Mouse (Mus musculus): ENCODE data around the gene Ifnar1.

The Ifnar1 gene

GRCm38 (mm10) chr16:91459841-91460370 lies 25.1 kb upstream of the Ifnar1 start:
- DNase-seq (ENCODE audit: low read depth in 2 of 2, low spot score in 2 of 2) = peak in 1 of 2 experiments; percentile 45

DNA sequence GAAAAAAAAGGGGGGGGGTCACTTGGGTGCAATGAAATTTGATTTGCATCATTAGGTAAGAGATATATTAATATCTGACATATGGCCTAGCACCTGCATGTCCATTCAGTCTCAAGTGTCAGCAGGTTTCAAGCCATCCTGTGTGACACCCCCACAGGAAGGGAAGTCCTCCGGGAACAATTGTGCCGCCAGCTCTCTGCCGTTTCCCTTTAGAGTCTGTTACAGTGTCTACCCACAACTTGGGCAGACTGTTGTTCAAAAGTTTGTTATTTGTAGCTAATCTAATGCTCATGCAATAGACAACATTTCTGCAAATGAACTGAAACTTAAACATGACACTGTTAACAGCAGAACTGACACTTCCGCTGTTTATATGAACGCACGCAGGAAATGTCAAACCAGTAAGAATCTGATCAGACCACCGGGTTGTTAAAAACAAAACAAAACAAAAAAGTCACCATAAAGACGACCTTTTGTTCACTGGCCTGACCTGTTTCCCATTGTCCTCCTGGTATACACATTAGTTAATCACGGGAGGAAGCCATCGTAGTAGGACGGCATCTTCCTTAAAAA lies 23.9 kb upstream of the Ifnar1 start:
- no peak for DNase-seq (ENCODE audit: low read depth in 2 of 2, low spot score in 2 of 2)

DNA sequence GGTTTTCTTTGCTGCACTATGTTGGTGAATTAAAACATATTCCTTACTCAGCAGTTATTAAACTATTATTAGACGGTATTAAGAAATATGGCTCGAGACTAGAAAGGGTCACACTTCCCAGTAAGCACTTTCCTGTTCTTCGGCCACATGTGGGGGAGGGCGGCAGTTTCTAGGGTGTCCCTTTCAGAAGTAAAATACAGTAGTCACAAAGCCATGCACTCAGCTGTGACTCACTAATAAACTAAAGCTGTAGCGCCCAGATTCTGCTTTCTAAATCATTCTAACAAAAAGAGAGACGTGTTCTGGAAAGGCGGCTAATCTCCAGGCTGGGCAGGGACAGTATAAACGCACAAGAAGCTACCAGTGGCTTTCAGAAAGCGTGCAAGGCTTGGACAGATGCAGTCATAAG lies 23.3 kb upstream of the Ifnar1 start:
- DNase-seq (ENCODE audit: low read depth in 2 of 2, low spot score in 2 of 2) = no peak

DNA sequence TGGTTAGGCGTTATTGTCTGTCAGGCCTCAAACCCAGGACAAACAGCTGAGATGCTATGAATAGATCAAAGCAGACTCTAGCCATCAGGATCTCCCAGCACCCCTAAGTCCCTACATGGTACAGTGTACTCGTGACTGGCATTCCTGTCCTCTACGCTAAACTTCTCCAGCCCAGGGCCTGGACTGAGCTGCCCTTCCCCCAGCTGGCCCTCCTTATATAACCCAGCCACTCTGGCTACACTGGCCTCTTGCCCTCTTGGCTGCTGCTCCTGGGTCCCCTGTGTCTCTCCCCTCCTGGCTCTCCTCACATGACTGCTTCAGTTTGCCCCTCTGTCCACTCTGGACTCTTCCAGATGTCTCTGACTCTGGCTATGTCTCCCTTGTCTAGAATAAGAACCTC lies 22.4 kb upstream of the Ifnar1 start:
- DNase-seq (ENCODE audit: low read depth in 2 of 2, low spot score in 2 of 2) = no peak

GRCm38 (mm10) chr16:91463400-91463799 lies 21.6 kb upstream of the Ifnar1 start:
- no peak for DNase-seq (ENCODE audit: low read depth in 2 of 2, low spot score in 2 of 2)

DNA sequence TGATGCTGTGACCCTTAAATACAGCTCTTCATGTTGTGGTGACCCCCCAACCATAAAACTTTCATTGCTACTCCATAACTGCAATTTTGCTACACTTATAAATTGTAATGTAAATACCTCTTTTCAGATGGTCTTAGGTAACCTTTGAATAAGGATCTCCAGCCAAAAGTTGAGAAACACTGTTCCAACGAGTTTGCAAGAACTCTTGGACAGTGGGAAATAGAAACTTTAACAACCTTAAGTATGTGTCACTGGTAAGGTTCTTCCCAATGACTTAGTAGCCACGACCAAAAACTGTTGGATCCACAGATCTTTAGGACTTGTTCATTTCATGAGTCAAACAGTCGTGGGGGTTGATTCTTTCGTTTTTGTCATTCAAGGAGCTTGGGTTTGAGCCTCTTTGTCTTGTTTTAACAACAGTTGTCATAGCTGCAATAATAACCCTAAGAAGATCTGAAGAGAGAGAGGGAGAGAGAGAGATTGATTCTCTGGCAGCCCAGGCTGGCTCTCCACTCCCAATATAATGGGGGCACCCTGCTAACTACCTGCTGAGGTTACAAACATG lies 21.1 kb upstream of the Ifnar1 start:
- no peak for DNase-seq (ENCODE audit: low read depth in 2 of 2, low spot score in 2 of 2)

- peak; percentile 83 to 86 for DNase-seq (ENCODE audit: low read depth in 2 of 2, low spot score in 2 of 2)
Observed at GRCm38 (mm10) chr16:91464594-91465504, 20.2 kb upstream of the Ifnar1 start.

DNA sequence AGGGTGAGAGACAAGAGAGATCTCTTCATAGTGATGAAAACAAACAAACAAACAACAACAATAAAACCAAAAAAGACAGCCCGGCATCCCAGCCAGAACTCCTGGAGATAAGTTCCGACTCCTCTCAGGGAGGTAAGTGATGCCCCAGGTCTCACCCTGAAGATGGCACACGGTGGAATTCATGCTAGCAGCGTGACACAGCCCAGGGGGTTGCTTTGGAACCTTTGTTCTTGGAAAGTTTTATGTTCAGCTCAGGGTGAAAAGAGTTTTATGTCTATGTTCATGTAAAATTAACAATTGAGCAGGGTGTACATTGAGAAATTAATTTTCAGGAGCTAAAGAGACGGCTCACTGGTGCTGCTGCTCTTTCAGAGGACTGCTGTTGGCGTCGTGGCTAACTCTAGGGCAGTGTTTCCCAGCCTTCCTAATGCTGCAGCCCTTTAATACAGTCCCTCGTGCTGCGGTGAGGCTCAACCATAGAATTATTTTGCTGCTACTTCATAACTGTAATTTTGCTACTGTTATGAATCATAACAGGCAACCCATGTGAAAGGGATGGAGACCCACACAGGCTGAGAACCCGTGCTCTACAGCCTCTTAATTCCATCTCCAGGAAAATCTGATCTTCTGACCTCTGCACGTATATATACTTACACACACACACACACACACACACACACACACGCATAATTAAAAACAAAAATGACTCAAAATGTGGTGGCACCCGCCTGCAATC lies 19.4 kb upstream of the Ifnar1 start:
- DNase-seq (ENCODE audit: low read depth in 2 of 2, low spot score in 2 of 2) = no peak

- DNase-seq (ENCODE audit: low read depth in 2 of 2, low spot score in 2 of 2) = no peak
Observed at GRCm38 (mm10) chr16:91466566-91466965, 18.5 kb upstream of the Ifnar1 start.

DNA sequence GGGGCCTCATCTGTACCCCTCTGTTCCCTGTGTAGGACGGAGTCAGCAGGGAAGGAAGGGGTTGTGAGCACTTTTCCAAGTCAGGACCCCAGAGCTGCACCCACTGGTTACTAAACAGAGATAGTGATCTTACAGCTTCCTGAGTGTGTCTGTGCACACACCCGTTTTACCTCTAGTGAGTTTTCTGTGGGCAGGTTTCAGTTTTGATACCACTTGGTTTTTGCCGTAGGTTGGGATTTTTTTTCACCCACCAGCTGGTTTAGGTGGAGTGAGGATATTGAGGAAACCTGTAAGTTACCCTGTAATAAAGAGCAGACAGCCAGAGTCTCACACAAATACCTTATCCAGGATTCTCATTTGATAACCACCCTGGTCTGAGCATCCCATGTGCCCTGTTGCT lies 14.6 kb upstream of the Ifnar1 start:
- no peak for DNase-seq (ENCODE audit: low read depth in 2 of 2, low spot score in 2 of 2)

GRCm38 (mm10) chr16:91471481-91471880 lies 13.6 kb upstream of the Ifnar1 start:
- DNase-seq (ENCODE audit: low read depth in 2 of 2, low spot score in 2 of 2) = no peak

DNA sequence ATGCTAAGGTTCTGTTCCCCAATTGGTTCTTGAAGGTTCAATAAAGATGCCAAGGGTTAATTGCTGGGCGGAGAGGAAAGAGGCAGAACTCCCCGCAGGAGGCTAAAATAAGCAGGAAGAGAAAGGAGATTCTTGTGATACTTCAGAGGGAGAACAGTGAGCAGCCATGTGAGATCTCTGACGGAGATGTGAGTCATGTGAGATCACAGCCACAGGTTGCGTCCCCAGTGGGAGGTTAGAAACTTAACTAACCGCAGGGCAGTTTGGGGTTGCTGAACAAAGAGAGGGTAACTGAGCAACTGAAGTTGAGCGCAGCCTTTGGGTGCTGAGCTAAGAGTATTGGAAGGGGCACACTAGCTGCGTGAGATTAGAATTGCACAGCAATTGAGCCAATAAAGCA lies 9.3 kb upstream of the Ifnar1 start:
- peak; percentile 62 to 63 for DNase-seq (ENCODE audit: low read depth in 2 of 2, low spot score in 2 of 2)

GRCm38 (mm10) chr16:91478067-91478466 lies 7.0 kb upstream of the Ifnar1 start:
- no peak for DNase-seq (ENCODE audit: low read depth in 2 of 2, low spot score in 2 of 2)

DNA sequence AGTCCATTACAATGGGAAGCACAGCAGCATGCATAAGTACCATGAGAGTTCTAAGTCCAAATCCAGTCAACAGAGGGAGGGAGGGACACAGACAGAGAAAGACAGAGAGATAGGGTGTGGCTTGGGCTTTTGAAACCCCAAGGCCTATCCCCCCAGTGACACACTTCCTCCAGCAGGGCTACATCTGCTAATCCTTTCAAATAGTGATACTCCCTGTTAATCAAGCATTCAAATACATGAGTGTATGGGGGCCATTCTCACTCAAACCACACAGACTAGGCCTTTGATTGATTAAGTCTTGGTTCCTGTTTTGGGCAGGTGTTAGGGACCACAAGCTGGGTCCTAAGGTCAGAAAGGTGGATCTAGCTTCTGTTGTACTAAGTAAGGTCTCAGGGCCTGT lies 4.5 kb upstream of the Ifnar1 start:
- no peak for DNase-seq (ENCODE audit: low read depth in 2 of 2, low spot score in 2 of 2)

DNA sequence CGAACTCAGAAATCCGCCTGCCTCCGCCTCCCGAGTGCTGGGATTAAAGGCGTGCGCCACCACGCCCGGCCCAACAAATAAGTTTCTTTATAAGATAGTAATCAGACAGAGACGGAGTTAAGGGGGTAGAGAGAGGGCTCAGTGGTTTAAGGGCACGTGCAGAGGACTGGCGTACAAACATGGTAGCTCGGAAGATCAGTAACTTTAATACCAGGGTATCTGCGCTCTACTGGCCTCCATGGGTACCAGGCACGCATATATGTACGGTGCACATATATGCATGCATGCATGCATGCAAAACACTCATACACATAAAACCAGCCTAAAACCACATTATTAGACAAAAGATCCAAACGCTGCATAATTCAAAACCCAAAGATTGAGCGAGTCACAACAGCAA lies 651 bp upstream of the Ifnar1 start:
- DNase-seq (ENCODE audit: low read depth in 2 of 2, low spot score in 2 of 2) = no peak

DNA sequence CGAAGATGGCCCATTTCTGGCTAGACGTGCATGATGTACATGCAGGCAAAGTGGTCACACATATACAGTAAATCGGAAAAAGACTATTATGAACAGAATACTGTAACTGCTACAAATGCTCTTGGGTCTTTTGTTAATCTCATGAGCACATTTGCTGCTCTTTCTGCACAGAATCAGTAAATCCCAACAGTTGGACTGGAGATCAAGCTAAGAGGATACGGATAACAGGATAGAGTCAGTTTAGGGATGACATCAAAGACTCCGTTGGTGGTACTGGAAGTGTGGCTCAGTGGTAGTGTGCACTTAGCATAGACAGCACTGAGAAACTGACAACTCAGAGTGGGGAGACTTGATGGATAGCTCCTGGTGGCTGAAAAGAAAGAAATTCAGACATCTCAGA lies 803 bp downstream of the Ifnar1 start:
- DNase-seq (ENCODE audit: low read depth in 2 of 2, low spot score in 2 of 2) = no peak

DNA sequence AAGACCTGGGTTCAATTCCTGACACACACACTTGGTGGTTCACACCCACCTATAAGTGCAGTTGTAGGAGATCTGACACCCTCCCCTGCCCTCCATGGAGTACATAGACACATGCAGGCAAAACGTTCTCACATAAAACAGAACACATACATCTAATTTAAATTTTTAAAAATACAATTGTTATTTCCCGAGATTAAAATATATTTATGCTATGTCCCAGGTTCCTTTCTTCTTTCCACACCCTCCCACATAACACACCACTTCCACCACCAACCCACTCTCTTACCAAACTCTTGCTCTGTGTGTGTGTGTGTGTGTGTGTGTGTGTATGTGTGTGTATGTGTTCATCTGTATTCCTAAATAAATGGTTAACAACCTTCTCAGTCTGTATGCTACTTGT lies 3.0 kb downstream of the Ifnar1 start:
- DNase-seq (ENCODE audit: low read depth in 2 of 2, low spot score in 2 of 2) = no peak

- no peak for DNase-seq (ENCODE audit: low read depth in 2 of 2, low spot score in 2 of 2)
Observed at GRCm38 (mm10) chr16:91490897-91491296, 5.9 kb downstream of the Ifnar1 start.

DNA sequence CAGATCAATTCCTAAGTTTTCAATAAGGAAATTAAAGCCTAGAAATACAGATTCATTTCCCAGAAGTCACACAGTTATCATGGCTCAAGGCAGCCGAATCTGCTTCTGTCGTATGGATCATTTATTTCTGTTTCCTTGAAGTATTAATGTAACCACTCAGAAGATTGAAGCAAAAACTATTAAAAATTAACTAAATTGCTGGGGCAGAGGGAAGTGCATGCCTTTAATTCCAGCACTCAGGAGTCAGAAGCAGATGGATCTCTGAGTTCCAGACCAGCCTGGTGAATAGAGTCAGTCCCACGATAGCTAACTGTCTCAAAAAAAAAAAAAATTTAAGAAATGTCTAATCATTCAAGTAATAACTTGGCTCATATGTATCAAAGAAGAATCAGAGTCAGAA lies 6.4 kb downstream of the Ifnar1 start:
- DNase-seq (ENCODE audit: low read depth in 2 of 2, low spot score in 2 of 2) = no peak

DNA sequence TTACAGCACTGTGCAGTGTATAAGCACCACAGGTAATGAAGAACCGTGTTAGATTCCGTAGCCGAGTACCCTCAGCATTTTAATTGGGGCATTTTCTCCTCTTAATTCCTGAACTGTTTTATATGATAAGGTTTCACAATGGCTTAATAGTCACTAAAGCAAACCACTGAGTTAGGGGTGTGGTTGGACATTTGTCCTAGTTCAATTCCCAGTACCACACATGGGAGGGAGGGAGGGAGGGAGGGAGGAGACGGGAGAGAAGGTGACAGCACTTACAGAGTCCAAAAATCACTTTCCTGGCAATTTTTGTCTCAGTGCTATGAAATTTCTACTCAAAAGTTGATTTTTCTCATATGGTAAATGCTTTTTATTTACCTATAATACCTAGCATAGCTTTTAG lies 10.5 kb downstream of the Ifnar1 start:
- no peak for DNase-seq (ENCODE audit: low read depth in 2 of 2, low spot score in 2 of 2)

DNA sequence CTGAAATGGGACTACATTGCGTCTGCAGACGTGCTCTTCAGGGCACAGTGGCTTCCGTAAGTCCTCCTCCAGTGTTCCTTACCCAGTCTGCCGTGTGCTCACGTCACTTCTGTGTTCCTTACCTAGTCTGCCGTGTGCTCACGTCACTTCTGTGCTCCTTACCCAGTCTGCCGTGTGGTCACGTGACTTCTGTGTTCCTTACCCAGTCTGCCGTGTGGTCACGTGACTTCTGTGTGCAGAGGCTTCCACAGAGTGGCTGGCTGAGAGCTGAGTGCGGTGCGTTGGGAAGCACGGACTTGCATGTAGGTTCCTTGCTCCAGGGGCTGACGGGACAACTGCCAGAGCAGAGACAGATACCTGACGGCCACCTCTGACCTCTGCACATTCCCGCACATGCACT lies 11.2 kb downstream of the Ifnar1 start:
- DNase-seq (ENCODE audit: low read depth in 2 of 2, low spot score in 2 of 2) = no peak

All from CD8-positive naive resting alpha-beta T cell, adult 2 months (primary cell).